Mouse (Mus musculus): ENCODE measurements at regions not wholly inside any gene's neighbourhood (a gene's known extent, or its start where the extent isn't known, plus 50 kb on each side); places are given as distances from the start of the nearest gene placed in this dataset.

GRCm38 (mm10) chr2:19743467-19743866 is 85.9 kb downstream of the Otud1 start:
- H3K4me2 ChIP-seq (replicated peaks; ENCODE audit: low read depth, low read length): no peak overlapping the region
- WGBS: 49% methylated on average over 4 of the region's 4 CpGs
- no peaks in the 10 kb centered on the region for H3K9me3 ChIP-seq (ENCODE audit: control insufficient read depth, low read depth, low read length)
- H3K36me3 ChIP-seq (ENCODE audit: control insufficient read depth, insufficient read depth, low read length): no peaks in the 10 kb centered on the region
- no peak overlapping the region for H3K9ac ChIP-seq (replicated peaks; ENCODE audit: low read depth, low read length)
- H3K27me3 ChIP-seq (ENCODE audit: control insufficient read depth, insufficient read depth, low read length): no peaks in the 10 kb centered on the region
- H3K4me3 ChIP-seq (ENCODE audit: low read depth, low read length): no peak overlapping the region
- ATAC-seq (ENCODE audit: insufficient number of reproducible peaks, insufficient read depth, low FRiP score, low read depth): no peak
- H3K4me1 ChIP-seq (ENCODE audit: control insufficient read depth, insufficient read depth, low read length): no peaks in the 10 kb centered on the region
- no peak overlapping the region for H3K27ac ChIP-seq (ENCODE audit: low read length)

GRCm38 (mm10) chr2:19744986-19745660 is 87.6 kb downstream of the Otud1 start:
- Histone ChIP-seq H3K9me3 (ENCODE audit: control insufficient read depth, low read depth, low read length) (no peaks in the 10 kb centered on the region; the same call in 1 of the 2 replicates), H3K36me3 (ENCODE audit: control insufficient read depth, insufficient read depth, low read length) (no peaks in the 10 kb centered on the region), H3K4me3 (ENCODE audit: low read depth, low read length) (no peak overlapping the region), H3K9ac (replicated peaks; ENCODE audit: low read depth, low read length) (no peak overlapping the region), H3K27ac (ENCODE audit: low read length) (no peak overlapping the region), H3K4me1 (ENCODE audit: control insufficient read depth, insufficient read depth, low read length) (no peaks in the 10 kb centered on the region), H3K27me3 (ENCODE audit: control insufficient read depth, insufficient read depth, low read length) (no peaks in the 10 kb centered on the region), H3K4me2 (replicated peaks; ENCODE audit: low read depth, low read length) (no peak overlapping the region)
- WGBS: 100% methylated on average over 2 of the region's 2 CpGs
- no peak for ATAC-seq (ENCODE audit: insufficient number of reproducible peaks, insufficient read depth, low FRiP score, low read depth)

- no peaks in the 10 kb centered on the region for H3K36me3 ChIP-seq (ENCODE audit: control insufficient read depth, insufficient read depth, low read length)
- H3K27ac ChIP-seq (ENCODE audit: low read length): no peak overlapping the region
- no peak overlapping the region for H3K9ac ChIP-seq (replicated peaks; ENCODE audit: low read depth, low read length)
- no peak overlapping the region for H3K4me3 ChIP-seq (ENCODE audit: low read depth, low read length)
- no peak for ATAC-seq (ENCODE audit: insufficient number of reproducible peaks, insufficient read depth, low FRiP score, low read depth)
- no peak overlapping the region for H3K4me2 ChIP-seq (replicated peaks; ENCODE audit: low read depth, low read length)
- 88% methylated on average over 11 of the region's 11 CpGs for WGBS
- H3K4me1 ChIP-seq (ENCODE audit: control insufficient read depth, insufficient read depth, low read length): no peaks in the 10 kb centered on the region
- H3K9me3 ChIP-seq (ENCODE audit: control insufficient read depth, low read depth, low read length): no peaks in the 10 kb centered on the region; the same call in 1 of the 2 replicates
- H3K27me3 ChIP-seq (ENCODE audit: control insufficient read depth, insufficient read depth, low read length): no peaks in the 10 kb centered on the region
Measured at GRCm38 (mm10) chr2:19752753-19753152, 95.2 kb downstream of the Otud1 start.

GRCm38 (mm10) chr2:19753479-19753878 is 95.9 kb downstream of the Otud1 start:
- Histone ChIP-seq H3K9me3 (ENCODE audit: control insufficient read depth, low read depth, low read length) (no peaks in the 10 kb centered on the region; the same call in 1 of the 2 replicates), H3K36me3 (ENCODE audit: control insufficient read depth, insufficient read depth, low read length) (no peaks in the 10 kb centered on the region), H3K27me3 (ENCODE audit: control insufficient read depth, insufficient read depth, low read length) (no peaks in the 10 kb centered on the region), H3K4me1 (ENCODE audit: control insufficient read depth, insufficient read depth, low read length) (no peaks in the 10 kb centered on the region), H3K4me2 (replicated peaks; ENCODE audit: low read depth, low read length) (no peak overlapping the region), H3K9ac (replicated peaks; ENCODE audit: low read depth, low read length) (no peak overlapping the region), H3K4me3 (ENCODE audit: low read depth, low read length) (no peak overlapping the region), H3K27ac (ENCODE audit: low read length) (no peak overlapping the region)
- no peak for ATAC-seq (ENCODE audit: insufficient number of reproducible peaks, insufficient read depth, low FRiP score, low read depth)

GRCm38 (mm10) chr2:19757910-19758309 is 100.4 kb downstream of the Otud1 start:
- Histone ChIP-seq H3K9ac (replicated peaks; ENCODE audit: low read depth, low read length) (no peak overlapping the region), H3K9me3 (ENCODE audit: control insufficient read depth, low read depth, low read length) (no peaks in the 10 kb centered on the region), H3K4me1 (ENCODE audit: control insufficient read depth, insufficient read depth, low read length) (no peaks in the 10 kb centered on the region), H3K36me3 (ENCODE audit: control insufficient read depth, insufficient read depth, low read length) (no peaks in the 10 kb centered on the region), H3K4me3 (ENCODE audit: low read depth, low read length) (no peak overlapping the region), H3K4me2 (replicated peaks; ENCODE audit: low read depth, low read length) (no peak overlapping the region), H3K27me3 (ENCODE audit: control insufficient read depth, insufficient read depth, low read length) (no peaks in the 10 kb centered on the region), H3K27ac (ENCODE audit: low read length) (no peak overlapping the region)
- WGBS: 70% methylated on average over 4 of the region's 4 CpGs
- no peak for ATAC-seq (ENCODE audit: insufficient number of reproducible peaks, insufficient read depth, low FRiP score, low read depth)

GRCm38 (mm10) chr2:19759169-19759568 is 101.6 kb downstream of the Otud1 start:
- H3K36me3 ChIP-seq (ENCODE audit: control insufficient read depth, insufficient read depth, low read length): no peaks in the 10 kb centered on the region
- H3K27ac ChIP-seq (ENCODE audit: low read length): no peak overlapping the region
- no peak for ATAC-seq (ENCODE audit: insufficient number of reproducible peaks, insufficient read depth, low FRiP score, low read depth)
- WGBS: 27% methylated on average over 2 of the region's 2 CpGs
- no peaks in the 10 kb centered on the region for H3K9me3 ChIP-seq (ENCODE audit: control insufficient read depth, low read depth, low read length)
- no peak overlapping the region for H3K9ac ChIP-seq (replicated peaks; ENCODE audit: low read depth, low read length)
- no peaks in the 10 kb centered on the region for H3K4me1 ChIP-seq (ENCODE audit: control insufficient read depth, insufficient read depth, low read length)
- H3K4me2 ChIP-seq (replicated peaks; ENCODE audit: low read depth, low read length): no peak overlapping the region
- H3K4me3 ChIP-seq (ENCODE audit: low read depth, low read length): no peak overlapping the region
- H3K27me3 ChIP-seq (ENCODE audit: control insufficient read depth, insufficient read depth, low read length): no peaks in the 10 kb centered on the region

GRCm38 (mm10) chr2:19759577-19759976 is 102.0 kb downstream of the Otud1 start:
- Histone ChIP-seq H3K4me2 (replicated peaks; ENCODE audit: low read depth, low read length) (no peak overlapping the region), H3K36me3 (ENCODE audit: control insufficient read depth, insufficient read depth, low read length) (no peaks in the 10 kb centered on the region), H3K27me3 (ENCODE audit: control insufficient read depth, insufficient read depth, low read length) (no peaks in the 10 kb centered on the region), H3K9ac (replicated peaks; ENCODE audit: low read depth, low read length) (no peak overlapping the region), H3K4me3 (ENCODE audit: low read depth, low read length) (no peak overlapping the region), H3K9me3 (ENCODE audit: control insufficient read depth, low read depth, low read length) (no peaks in the 10 kb centered on the region), H3K27ac (ENCODE audit: low read length) (no peak overlapping the region), H3K4me1 (ENCODE audit: control insufficient read depth, insufficient read depth, low read length) (no peaks in the 10 kb centered on the region)
- no peak for ATAC-seq (ENCODE audit: insufficient number of reproducible peaks, insufficient read depth, low FRiP score, low read depth)
- WGBS: 61% methylated on average over 6 of the region's 6 CpGs

GRCm38 (mm10) chr2:19762996-19763395 is 105.4 kb downstream of the Otud1 start:
- no peak for ATAC-seq (ENCODE audit: insufficient number of reproducible peaks, insufficient read depth, low FRiP score, low read depth)
- H3K4me2 ChIP-seq (replicated peaks; ENCODE audit: low read depth, low read length): no peak overlapping the region

GRCm38 (mm10) chr2:19784913-19785312 is 124.7 kb upstream of the Etl4 start:
- Histone ChIP-seq H3K4me3 (ENCODE audit: low read depth, low read length) (no peak overlapping the region), H3K27ac (ENCODE audit: low read length) (no peak overlapping the region), H3K36me3 (ENCODE audit: control insufficient read depth, insufficient read depth, low read length) (no peaks in the 10 kb centered on the region), H3K4me1 (ENCODE audit: control insufficient read depth, insufficient read depth, low read length) (no peaks in the 10 kb centered on the region), H3K9me3 (ENCODE audit: control insufficient read depth, low read depth, low read length) (no peaks in the 10 kb centered on the region), H3K9ac (replicated peaks; ENCODE audit: low read depth, low read length) (no peak overlapping the region), H3K4me2 (replicated peaks; ENCODE audit: low read depth, low read length) (no peak overlapping the region), H3K27me3 (ENCODE audit: control insufficient read depth, insufficient read depth, low read length) (no peaks in the 10 kb centered on the region)
- 85% methylated on average over 2 of the region's 2 CpGs for WGBS
- no peak for ATAC-seq (ENCODE audit: insufficient number of reproducible peaks, insufficient read depth, low FRiP score, low read depth)

More at GRCm38 (mm10) chr2:19762996-19763395, 105.4 kb downstream of the Otud1 start:
- H3K4me3 ChIP-seq (ENCODE audit: low read depth, low read length): no peak overlapping the region
- WGBS: 72% methylated on average over 3 of the region's 3 CpGs
- no peaks in the 10 kb centered on the region for H3K9me3 ChIP-seq (ENCODE audit: control insufficient read depth, low read depth, low read length)
- no peaks in the 10 kb centered on the region for H3K4me1 ChIP-seq (ENCODE audit: control insufficient read depth, insufficient read depth, low read length)
- no peaks in the 10 kb centered on the region for H3K27me3 ChIP-seq (ENCODE audit: control insufficient read depth, insufficient read depth, low read length)
- H3K36me3 ChIP-seq (ENCODE audit: control insufficient read depth, insufficient read depth, low read length): no peaks in the 10 kb centered on the region
- no peak overlapping the region for H3K9ac ChIP-seq (replicated peaks; ENCODE audit: low read depth, low read length)
- H3K27ac ChIP-seq (ENCODE audit: low read length): no peak overlapping the region

Measured in stomach, embryonic 14.5 days (tissue).